Mouse (Mus musculus): ENCODE data around the gene Capza2.

DNA sequence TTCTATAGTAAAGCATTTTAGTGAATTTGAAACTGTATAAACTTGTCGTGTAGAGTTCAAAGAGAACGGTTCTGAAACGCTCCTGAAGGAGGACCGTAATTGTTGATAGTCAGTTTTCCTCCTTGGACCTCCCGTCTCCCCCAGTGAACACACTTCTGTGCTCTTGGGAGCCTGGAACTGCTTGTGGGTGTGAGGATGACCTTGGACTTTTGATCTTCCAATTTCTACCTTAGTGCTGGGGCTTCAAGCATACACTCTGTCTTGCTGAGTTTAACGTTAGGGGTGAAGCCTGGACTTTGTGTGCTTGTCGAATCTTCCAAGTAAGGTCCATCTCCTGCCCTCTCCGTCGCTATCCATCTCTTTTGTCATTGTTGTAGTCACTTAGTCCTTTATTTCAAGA is 4.0 kb downstream of the Capza2 start:
- TF ChIP-seq CTCF (IDR thresholded peaks at IDR 0.05 in 2 of 3, conservative IDR thresholded peaks at IDR 0.05 in 1 of 3; ENCODE audit: control insufficient read depth in 1 of 3, insufficient read depth in 1 of 3, low read depth in 2 of 3, low read length in 3 of 3, poor library complexity in 1 of 3, severe bottlenecking in 1 of 3) (no peak), POLR2A (IDR thresholded peaks at IDR 0.05; ENCODE audit: control insufficient read depth in 1 of 2, insufficient read depth in 1 of 2, low read depth in 1 of 2, low read length in 2 of 2, poor library complexity in 1 of 2) (no peak), EP300 (IDR thresholded peaks at IDR 0.05; ENCODE audit: low read depth in 1 of 2, low read length in 2 of 2) (no peak), HCFC1 (IDR thresholded peaks at IDR 0.05; ENCODE audit: low read depth, low read length) (no peak), TCF12 (IDR thresholded peaks at IDR 0.05; ENCODE audit: low read depth, low read length) (no peak), ZC3H11A (IDR thresholded peaks at IDR 0.05; ENCODE audit: low read depth, low read length) (no peak), NELFE (IDR thresholded peaks at IDR 0.05; ENCODE audit: low read depth, low read length) (no peak), MYB (IDR thresholded peaks at IDR 0.05; ENCODE audit: low read depth, low read length) (no peak), POLR2AphosphoS5 (IDR thresholded peaks at IDR 0.05; ENCODE audit: borderline replicate concordance, low read depth, low read length) (no peak), CHD2 (IDR thresholded peaks at IDR 0.05; ENCODE audit: low read length) (no peak), USF1 (IDR thresholded peaks at IDR 0.05; ENCODE audit: low read depth, low read length) (no peak)
